Mouse (Mus musculus) heart, embryonic 13.5 days (tissue): ENCODE measurements around the gene Cdc20b. TPM values are rescaled to one million over a fixed set of nuclear protein-coding genes. Genes with fewer than 3 reads are reported as not detected.

ENCODE experiments used
- ATAC-seq: fragments of 200-750 bp; cut with Nextera tagmentation; 2 replicates; pipeline ENCODE4 v1.8.0; 2017; ENCODE audit warnings: moderate TSS enrichment; ENCODE audit not compliant: insufficient number of reproducible peaks, low FRiP score, low TSS enrichment; ENCODE audit errors: extremely low read depth
- H3K27ac ChIP-seq: fragments of 300-500 bp; sonication (generic); replicated peaks from 2 replicates; pipeline ENCODE4 v1.5.1; 2015; ENCODE audit warnings: moderate library complexity, mild to moderate bottlenecking, inconsistent platforms
- H3K27me3 ChIP-seq: fragments of 300-500 bp; sonication (generic); replicated peaks from 2 replicates; pipeline ENCODE4 v1.6.1; 2015; ENCODE audit warnings: mild to moderate bottlenecking, inconsistent platforms
- H3K36me3 ChIP-seq: fragments of 300-500 bp; sonication (generic); 2 replicates; pipeline ENCODE4 v1.6.1; 2015; ENCODE audit warnings: mild to moderate bottlenecking, inconsistent platforms
- H3K4me1 ChIP-seq: fragments of 300-500 bp; sonication (generic); 2 replicates; pipeline ENCODE4 v1.6.1; 2015; ENCODE audit warnings: inconsistent platforms
- H3K4me2 ChIP-seq: fragments of 300-500 bp; sonication (generic); 2 replicates; pipeline ENCODE4 v1.6.1; 2015; ENCODE audit warnings: inconsistent platforms, mild to moderate bottlenecking, moderate library complexity
- H3K4me3 ChIP-seq: fragments of 300-500 bp; sonication (generic); 2 replicates; pipeline ENCODE4 v1.5.1; 2015; ENCODE audit warnings: moderate library complexity, mild to moderate bottlenecking, inconsistent platforms
- H3K9ac ChIP-seq: fragments of 300-500 bp; sonication (generic); 2 replicates; pipeline ENCODE4 v1.6.1; 2015; ENCODE audit warnings: inconsistent platforms, mild to moderate bottlenecking, moderate library complexity
- H3K9me3 ChIP-seq: fragments of 300-500 bp; sonication (generic); 2 replicates; pipeline ENCODE4 v1.6.1; 2016; ENCODE audit warnings: inconsistent platforms
- WGBS: fragments of 180-500 bp; shearing (Covaris S2); methylation state at CpG from one replicate; pipeline ENCODE4 v1.1.7; 2015; ENCODE audit warnings: mixed read lengths; 5-methylcytosine and 5-hydroxymethylcytosine counted together
- polyA plus RNA-seq: library from polyadenylated mRNA; unstranded; fragments of >200 nt; fragmentation: Nextera tagmentation; extraction: Ambion mirVana; gene quantifications from 2 replicates; pipeline ENCODE4 v1.2.1, GENCODE M21; 2015

The Cdc20b gene
- polyA plus RNA-seq, 1 experiment from 2014 or later = not detected

GRCm38 (mm10) chr13:113061746-113062145 lies 26.8 kb downstream of the Cdc20b start:
- WGBS = 67% methylated on average over 6 of the region's 6 CpGs
- H3K4me2 ChIP-seq = no peak overlapping the region
- H3K4me3 ChIP-seq = no peak overlapping the region
- no peak overlapping the region for H3K9ac ChIP-seq
- H3K9me3 ChIP-seq = no peaks in the 10 kb centered on the region
- H3K27me3 ChIP-seq = no peaks in the 10 kb centered on the region
- ATAC-seq = no peak
- H3K36me3 ChIP-seq = no peaks in the 10 kb centered on the region
- no peaks in the 10 kb centered on the region for H3K4me1 ChIP-seq
- no peak overlapping the region for H3K27ac ChIP-seq

GRCm38 (mm10) chr13:113064542-113064941 lies 29.6 kb downstream of the Cdc20b start:
- H3K4me1 ChIP-seq = no peaks in the 10 kb centered on the region
- 82% methylated on average over 9 of the region's 9 CpGs for WGBS
- H3K4me2 ChIP-seq = no peak overlapping the region
- H3K27me3 ChIP-seq = no peaks in the 10 kb centered on the region
- ATAC-seq = no peak
- H3K9me3 ChIP-seq = no peaks in the 10 kb centered on the region
- H3K4me3 ChIP-seq = no peak overlapping the region
- no peak overlapping the region for H3K27ac ChIP-seq
- no peaks in the 10 kb centered on the region for H3K36me3 ChIP-seq
- no peak overlapping the region for H3K9ac ChIP-seq

- Histone ChIP-seq H3K4me3 (no peak overlapping the region), H3K9me3 (no peaks in the 10 kb centered on the region), H3K27ac (no peak overlapping the region), H3K27me3 (no peaks in the 10 kb centered on the region), H3K4me1 (no peaks in the 10 kb centered on the region), H3K4me2 (no peak overlapping the region), H3K36me3 (no peaks in the 10 kb centered on the region), H3K9ac (no peak overlapping the region)
- WGBS = 76% methylated on average over 9 of the region's 9 CpGs
- ATAC-seq = no peak
These were observed 44.1 kb downstream of the Cdc20b start for GRCm38 (mm10) chr13:113079021-113079420.

- no peak for ATAC-seq
- 45% methylated on average over 1 of the region's 1 CpGs for WGBS
- Histone ChIP-seq H3K9ac (no peak overlapping the region), H3K4me2 (no peak overlapping the region), H3K27me3 (no peaks in the 10 kb centered on the region), H3K4me3 (no peak overlapping the region), H3K27ac (no peak overlapping the region), H3K36me3 (no peaks in the 10 kb centered on the region), H3K9me3 (no peaks in the 10 kb centered on the region), H3K4me1 (peaks cover 8% of the 10 kb centered on the region)
These were observed 47.2 kb downstream of the Cdc20b start for GRCm38 (mm10) chr13:113082101-113082500.

- H3K9me3 ChIP-seq = no peaks in the 10 kb centered on the region
- peak overlapping the region; percentile 15; the same call in 1 of the 2 replicates for H3K4me2 ChIP-seq
- no peak overlapping the region for H3K27ac ChIP-seq
- 6% methylated on average over 5 of the region's 5 CpGs for WGBS
- H3K27me3 ChIP-seq = no peaks in the 10 kb centered on the region
- no peaks in the 10 kb centered on the region for H3K36me3 ChIP-seq
- H3K4me1 ChIP-seq = peaks cover 8% of the 10 kb centered on the region
- ATAC-seq = no peak
- H3K4me3 ChIP-seq = no peak overlapping the region
- H3K9ac ChIP-seq = no peak overlapping the region
These were observed 49.8 kb downstream of the Cdc20b start for GRCm38 (mm10) chr13:113084732-113085131.

GRCm38 (mm10) chr13:113087226-113088017 lies 52.5 kb downstream of the Cdc20b start:
- ATAC-seq = no peak
- no peak overlapping the region for H3K4me2 ChIP-seq
- WGBS = 67% methylated on average over 13 of the region's 13 CpGs

GRCm38 (mm10) chr13:113090489-113090888 lies 55.6 kb downstream of the Cdc20b start:
- Histone ChIP-seq H3K36me3 (no peaks in the 10 kb centered on the region), H3K4me2 (peak overlapping the region; percentile 13), H3K27ac (no peak overlapping the region), H3K4me3 (no peak overlapping the region), H3K4me1 (peaks cover 7% of the 10 kb centered on the region; the same call in 1 of the 2 replicates), H3K9ac (no peak overlapping the region), H3K27me3 (no peaks in the 10 kb centered on the region), H3K9me3 (no peaks in the 10 kb centered on the region)
- 50% methylated on average over 8 of the region's 8 CpGs for WGBS
- no peak for ATAC-seq

More at GRCm38 (mm10) chr13:113087226-113088017, 52.5 kb downstream of the Cdc20b start:
- Histone ChIP-seq H3K36me3 (no peaks in the 10 kb centered on the region), H3K9ac (no peak overlapping the region), H3K27me3 (no peaks in the 10 kb centered on the region), H3K4me1 (peaks cover 16% of the 10 kb centered on the region), H3K27ac (no peak overlapping the region), H3K9me3 (no peaks in the 10 kb centered on the region), H3K4me3 (no peak overlapping the region)

GRCm38 (mm10) chr13:113094618-113095017 lies 59.7 kb downstream of the Cdc20b start:
- 52% methylated on average over 1 of the region's 1 CpGs for WGBS
- Histone ChIP-seq H3K9me3 (no peaks in the 10 kb centered on the region), H3K4me2 (no peak overlapping the region), H3K27me3 (no peaks in the 10 kb centered on the region), H3K4me1 (peaks cover 7% of the 10 kb centered on the region; the same call in 1 of the 2 replicates), H3K36me3 (no peaks in the 10 kb centered on the region), H3K9ac (no peak overlapping the region), H3K4me3 (no peak overlapping the region), H3K27ac (no peak overlapping the region)
- ATAC-seq = no peak

- no peak overlapping the region for H3K4me3 ChIP-seq
- H3K4me1 ChIP-seq = no peaks in the 10 kb centered on the region
- H3K9ac ChIP-seq = no peak overlapping the region
- WGBS = 61% methylated on average over 3 of the region's 3 CpGs
- no peaks in the 10 kb centered on the region for H3K9me3 ChIP-seq
- no peak overlapping the region for H3K4me2 ChIP-seq
- H3K27me3 ChIP-seq = no peaks in the 10 kb centered on the region
- ATAC-seq = no peak; the same call in 1 of the 2 replicates
- no peaks in the 10 kb centered on the region for H3K36me3 ChIP-seq
- no peak overlapping the region for H3K27ac ChIP-seq
These were observed 62.1 kb downstream of the Cdc20b start for GRCm38 (mm10) chr13:113097011-113097410.

GRCm38 (mm10) chr13:113098406-113098805 lies 63.5 kb downstream of the Cdc20b start:
- H3K4me2 ChIP-seq = no peak overlapping the region
- WGBS = 80% methylated on average over 2 of the region's 2 CpGs
- ATAC-seq = no peak
- H3K36me3 ChIP-seq = no peaks in the 10 kb centered on the region
- no peak overlapping the region for H3K4me3 ChIP-seq
- H3K27ac ChIP-seq = no peak overlapping the region
- H3K4me1 ChIP-seq = no peaks in the 10 kb centered on the region
- no peaks in the 10 kb centered on the region for H3K27me3 ChIP-seq
- no peak overlapping the region for H3K9ac ChIP-seq
- no peaks in the 10 kb centered on the region for H3K9me3 ChIP-seq

GRCm38 (mm10) chr13:113100879-113101278 lies 66.0 kb downstream of the Cdc20b start, which contains the start of gene Gzma:
Gene Gzma (minus strand): TSS chr13:113100981.
- Histone ChIP-seq H3K36me3 (no peaks in the 10 kb centered on the region), H3K9ac (no peak within 1 kb of the TSS), H3K4me2 (no peak within 1 kb of the TSS), H3K4me3 (no peak within 1 kb of the TSS), H3K9me3 (no peaks in the 10 kb centered on the region), H3K27ac (no peak within 1 kb of the TSS), H3K27me3 (no peaks in the 10 kb centered on the region), H3K4me1 (no peaks in the 10 kb centered on the region)
- ATAC-seq = no peak
- WGBS = 77% methylated on average over 6 of the region's 6 CpGs

GRCm38 (mm10) chr13:113101804-113102203 lies 66.9 kb downstream of the Cdc20b start:
- Histone ChIP-seq H3K36me3 (no peaks in the 10 kb centered on the region), H3K9me3 (no peaks in the 10 kb centered on the region), H3K4me1 (no peaks in the 10 kb centered on the region), H3K4me2 (no peak overlapping the region), H3K9ac (no peak overlapping the region), H3K27ac (no peak overlapping the region), H3K27me3 (no peaks in the 10 kb centered on the region), H3K4me3 (no peak overlapping the region)
- ATAC-seq = no peak
- 57% methylated on average over 10 of the region's 10 CpGs for WGBS
